Mouse (Mus musculus) cerebellum, adult 2 months (tissue): ENCODE data around the gene 2610507B11Rik.

ENCODE experiments used
- CTCF ChIP-seq: fragments of 200-500 bp; IDR thresholded peaks from 2 replicates; pipeline ENCODE4 v1.5.1; 2011; ENCODE audit warnings: low read depth, mild to moderate bottlenecking, control low read depth, low read length, moderate library complexity, borderline replicate concordance; ENCODE audit not compliant: insufficient read depth
- POLR2A ChIP-seq: fragments of 200-500 bp; IDR thresholded peaks from 2 replicates; pipeline ENCODE4 v1.6.1; 2011; ENCODE audit warnings: low read length, control low read depth, borderline replicate concordance; ENCODE audit not compliant: insufficient read depth

GRCm38 (mm10) chr11:78247727-78248140, 13.8 kb upstream of the 2610507B11Rik start:
- TF ChIP-seq POLR2A: no peak
- TF ChIP-seq CTCF: no peak
